Mouse (Mus musculus) hindbrain, embryonic 10.5 days (tissue): ENCODE results near the gene Med13l. TPM values are rescaled to one million over a fixed set of nuclear protein-coding genes. Genes with fewer than 3 reads are reported as not detected.

Experiments
- DNase-seq: peaks from one replicate; pipeline ENCODE4 v3.0.0-alpha.2; 2017; ENCODE audit warnings: low spot score
- H3K27ac ChIP-seq: fragments of 300-500 bp; sonication (generic); 2 replicates; pipeline ENCODE4 v1.5.1; 2016; ENCODE audit warnings: mild to moderate bottlenecking, moderate library complexity
- H3K27me3 ChIP-seq: fragments of 300-500 bp; sonication (generic); 2 replicates; pipeline ENCODE4 v1.6.1; 2016; ENCODE audit warnings: mild to moderate bottlenecking; ENCODE audit not compliant: poor library complexity, insufficient read depth, severe bottlenecking
- H3K36me3 ChIP-seq: fragments of 300-500 bp; sonication (generic); 2 replicates; pipeline ENCODE4 v1.6.1; 2016; ENCODE audit warnings: mild to moderate bottlenecking, moderate library complexity
- H3K4me1 ChIP-seq: fragments of 300-500 bp; sonication (generic); replicated peaks from 2 replicates; pipeline ENCODE4 v1.6.1; 2016; ENCODE audit warnings: mild to moderate bottlenecking
- H3K4me3 ChIP-seq: fragments of 300-500 bp; sonication (generic); 2 replicates; pipeline ENCODE4 v1.5.1; 2016; ENCODE audit warnings: mild to moderate bottlenecking, moderate library complexity
- H3K9me3 ChIP-seq: fragments of 300-500 bp; sonication (generic); 2 replicates; pipeline ENCODE4 v1.6.1; 2016; ENCODE audit warnings: mild to moderate bottlenecking, moderate library complexity
- WGBS: fragments of 180-500 bp; shearing (Covaris S2); methylation state at CpG from one replicate; pipeline ENCODE4 v1.1.7; 2016; 5-methylcytosine and 5-hydroxymethylcytosine counted together
- polyA plus RNA-seq: library from polyadenylated mRNA; unstranded; fragments of >200 nt; fragmentation: Nextera tagmentation; extraction: Ambion mirVana; gene quantifications from 2 replicates; pipeline ENCODE4 v1.2.1, GENCODE M21; 2016

Med13l gene
- polyA plus RNA-seq, 1 experiment from 2014 or later = 11.0 TPM

DNA sequence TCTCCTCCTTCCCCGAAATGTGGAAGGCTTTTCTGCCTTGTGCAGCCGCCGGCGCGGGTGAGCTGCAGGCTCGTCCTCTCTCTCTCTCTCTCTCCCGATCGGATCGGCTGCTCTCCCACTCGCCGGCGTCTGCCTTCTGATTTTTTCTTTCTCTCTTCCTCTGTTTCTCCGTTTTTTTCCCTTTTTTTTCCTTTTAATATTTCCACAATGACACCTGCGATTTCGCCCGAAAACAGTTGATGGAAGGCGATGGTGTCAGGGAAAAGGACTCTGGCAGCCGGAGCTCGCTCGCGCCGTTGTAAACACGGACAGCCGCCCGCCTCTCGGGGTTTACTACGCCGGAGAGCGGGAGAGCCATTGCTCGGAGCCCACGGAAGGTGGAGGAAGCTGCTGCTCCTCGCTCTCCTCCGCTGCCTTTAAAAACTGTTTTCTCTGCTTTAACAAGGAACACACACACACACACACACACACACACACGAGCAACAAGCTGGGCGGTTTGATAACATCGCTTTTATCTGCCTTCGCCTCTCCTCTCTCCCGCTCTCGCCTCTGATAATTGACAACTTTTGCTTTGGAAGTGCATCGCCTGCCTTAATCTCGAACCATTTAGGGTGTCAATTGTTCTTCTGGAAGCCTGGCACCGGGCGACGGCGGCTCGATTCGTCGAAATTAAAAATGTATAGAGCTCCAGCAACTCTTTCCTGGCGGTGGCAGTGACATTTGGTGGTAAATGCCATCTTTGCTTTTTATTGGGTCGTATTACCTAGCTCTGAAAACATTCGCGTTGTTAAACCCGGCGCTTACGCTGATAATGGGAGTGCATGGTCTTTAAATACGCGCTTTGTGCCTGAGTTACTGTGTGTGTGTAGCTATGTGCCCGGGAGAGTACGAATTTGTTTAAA lies 858 bp downstream of the Med13l start:
- Histone ChIP-seq H3K4me3 (peak overlapping the region; percentile 86), H3K4me1 (peaks cover 62% of the 10 kb centered on the region), H3K36me3 (no peaks in the 10 kb centered on the region), H3K27ac (peak overlapping the region; percentile 98), H3K9me3 (no peaks in the 10 kb centered on the region), H3K27me3 (peaks cover 7% of the 10 kb centered on the region; the same call in 1 of the 2 replicates)
- under 1% methylated on average over 59 of the region's 59 CpGs for WGBS
- DNase-seq = peak; percentile 60

DNA sequence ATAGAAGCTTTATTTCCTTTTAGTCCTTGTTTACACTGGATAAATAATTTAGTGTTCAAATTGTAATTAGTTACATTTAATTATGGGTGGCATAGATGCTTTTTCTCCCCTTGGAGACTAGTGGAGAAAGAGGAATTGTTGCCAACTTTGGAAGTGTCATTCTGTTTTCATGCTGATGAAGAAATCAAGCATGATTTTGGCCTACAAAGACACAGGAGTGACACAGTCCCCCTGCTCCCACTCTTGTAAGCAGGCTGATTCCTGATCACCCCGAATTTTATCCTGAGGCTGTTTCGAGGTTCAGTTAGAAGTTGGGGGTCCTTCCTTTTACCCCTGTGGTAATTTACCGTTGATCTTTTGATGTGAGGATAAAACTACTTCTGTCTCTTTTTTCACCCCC lies 1.7 kb downstream of the Med13l start:
- Histone ChIP-seq H3K9me3 (no peaks in the 10 kb centered on the region), H3K4me1 (peaks cover 67% of the 10 kb centered on the region), H3K36me3 (no peaks in the 10 kb centered on the region), H3K27me3 (peaks cover 7% of the 10 kb centered on the region; the same call in 1 of the 2 replicates), H3K27ac (no peak overlapping the region), H3K4me3 (peak overlapping the region; percentile 86)
- 46% methylated on average over 3 of the region's 3 CpGs for WGBS
- DNase-seq = no peak

DNA sequence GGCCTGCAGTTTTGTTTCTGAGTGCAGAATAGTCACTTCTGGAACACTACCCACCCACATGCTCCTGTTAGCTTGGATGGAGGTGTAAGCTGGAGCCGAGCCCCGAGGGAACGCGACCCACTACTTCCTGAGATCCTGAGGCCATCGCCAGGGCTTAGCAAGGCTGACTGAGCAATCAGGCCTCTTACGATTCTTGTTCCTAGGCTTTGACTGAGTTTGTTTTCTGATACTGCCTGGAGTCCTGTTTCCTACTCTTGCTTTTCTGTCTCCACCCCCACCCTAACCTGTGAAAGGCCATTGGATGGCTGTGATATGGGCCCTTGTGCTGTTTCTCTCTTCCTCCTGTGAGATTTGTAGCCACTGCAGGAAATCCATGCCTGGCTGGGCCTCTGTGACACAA lies 3.1 kb downstream of the Med13l start:
- Histone ChIP-seq H3K4me3 (no peak overlapping the region), H3K4me1 (peaks cover 80% of the 10 kb centered on the region), H3K9me3 (no peaks in the 10 kb centered on the region), H3K27ac (no peak overlapping the region), H3K36me3 (no peaks in the 10 kb centered on the region), H3K27me3 (peaks cover 2% of the 10 kb centered on the region; the same call in 1 of the 2 replicates)
- no peak for DNase-seq
- 29% methylated on average over 6 of the region's 6 CpGs for WGBS

DNA sequence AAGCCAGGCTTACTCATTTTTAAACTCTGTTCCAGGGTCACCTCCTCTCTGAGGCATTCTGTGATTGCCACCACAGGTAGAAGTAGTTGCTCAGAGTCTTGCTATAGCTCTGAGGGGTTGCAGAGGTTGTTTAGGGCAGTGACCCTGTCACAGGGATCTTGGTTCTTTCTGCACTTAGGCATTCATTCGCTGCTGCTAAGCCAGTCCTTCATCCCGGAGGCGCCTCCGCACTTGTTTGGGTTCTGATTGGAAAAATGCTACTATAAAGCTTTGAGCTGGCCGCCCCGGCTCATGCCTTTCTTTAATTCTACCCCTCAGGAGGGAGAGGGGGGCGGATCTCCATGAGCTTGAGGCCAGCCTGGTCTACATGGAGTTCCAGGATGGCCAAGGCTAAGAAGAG lies 6.9 kb downstream of the Med13l start:
- no peak for DNase-seq
- Histone ChIP-seq H3K36me3 (no peaks in the 10 kb centered on the region), H3K4me3 (no peak overlapping the region), H3K27ac (no peak overlapping the region; the same call in 1 of the 2 replicates), H3K4me1 (peaks cover 96% of the 10 kb centered on the region), H3K27me3 (no peaks in the 10 kb centered on the region), H3K9me3 (no peaks in the 10 kb centered on the region)
- WGBS = 18% methylated on average over 7 of the region's 7 CpGs

DNA sequence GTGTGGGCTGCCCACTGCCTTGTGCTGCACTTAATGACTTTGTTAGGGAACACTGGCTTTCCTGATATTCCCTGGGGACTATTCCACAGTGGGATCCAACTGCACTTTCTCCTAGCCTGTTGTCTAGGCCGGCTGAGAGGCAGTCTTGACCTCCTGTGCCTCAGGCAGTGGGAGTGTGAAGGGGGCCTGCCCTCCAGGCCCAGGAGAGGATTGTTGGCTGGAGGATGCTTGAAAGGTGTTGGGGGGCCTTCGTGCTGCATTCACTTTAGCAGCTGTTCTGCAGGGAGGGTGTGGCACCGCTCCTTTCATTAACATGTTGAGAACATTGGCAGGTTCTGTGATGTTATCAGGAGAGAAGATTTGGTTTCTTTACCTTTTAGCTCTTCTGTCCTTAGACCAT lies 8.5 kb downstream of the Med13l start:
- no peak for DNase-seq
- peak overlapping the region; percentile 56 for H3K27ac ChIP-seq
- 35% methylated on average over 3 of the region's 3 CpGs for WGBS
- no peaks in the 10 kb centered on the region for H3K9me3 ChIP-seq
- H3K4me1 ChIP-seq = peaks cover 91% of the 10 kb centered on the region
- no peaks in the 10 kb centered on the region for H3K36me3 ChIP-seq
- H3K27me3 ChIP-seq = no peaks in the 10 kb centered on the region
- H3K4me3 ChIP-seq = no peak overlapping the region

DNA sequence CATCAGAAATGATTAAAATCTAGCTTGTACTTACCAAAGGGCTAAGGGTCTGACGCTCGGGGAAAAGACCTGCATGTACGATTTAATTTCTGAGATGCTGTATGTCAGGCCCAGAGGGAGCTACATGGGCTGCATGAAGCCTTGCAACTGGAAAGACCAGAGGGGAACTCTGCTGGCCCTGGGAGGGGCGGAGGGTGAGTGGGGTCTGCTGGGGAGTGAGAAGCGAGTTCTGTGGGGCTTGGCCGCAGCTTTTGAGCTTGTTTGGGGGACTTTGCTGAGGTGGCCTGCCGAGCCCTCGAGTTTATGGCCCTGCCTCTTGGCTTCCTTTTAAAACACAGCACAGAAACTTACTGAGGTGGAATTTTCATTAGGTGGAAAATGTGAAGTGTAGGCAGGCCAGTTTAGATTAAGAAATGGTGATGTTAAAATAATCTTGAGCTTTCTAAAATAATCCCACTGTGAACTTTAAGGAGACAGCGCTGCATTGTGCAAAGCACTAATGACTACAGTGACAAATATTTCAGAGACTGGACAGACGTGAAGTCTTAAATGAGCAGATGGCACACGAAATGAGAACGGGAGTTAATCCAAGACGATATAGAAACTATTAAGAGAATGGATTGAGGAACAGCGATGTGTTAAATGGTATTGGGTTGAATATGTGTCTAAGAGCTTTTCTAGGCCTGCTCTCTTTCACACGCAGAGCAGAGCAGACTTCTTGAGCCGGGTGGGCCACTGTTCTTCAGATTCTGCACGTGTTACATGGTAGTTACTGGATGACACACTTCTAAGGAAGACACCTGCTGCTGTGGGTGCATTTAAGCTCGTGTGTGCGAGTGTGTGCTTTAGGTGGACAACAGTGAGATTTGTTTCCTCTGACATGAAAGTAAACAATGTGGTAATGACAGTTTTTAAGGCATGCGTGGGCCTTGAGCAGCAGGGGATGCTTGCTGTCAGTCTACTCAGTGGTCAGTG lies 9.4 kb downstream of the Med13l start:
- H3K9me3 ChIP-seq = no peaks in the 10 kb centered on the region
- no peak for DNase-seq
- no peak overlapping the region for H3K27ac ChIP-seq
- H3K4me1 ChIP-seq = peaks cover 92% of the 10 kb centered on the region
- H3K4me3 ChIP-seq = no peak overlapping the region
- no peaks in the 10 kb centered on the region for H3K36me3 ChIP-seq
- no peaks in the 10 kb centered on the region for H3K27me3 ChIP-seq
- WGBS = 65% methylated on average over 20 of the region's 20 CpGs

DNA sequence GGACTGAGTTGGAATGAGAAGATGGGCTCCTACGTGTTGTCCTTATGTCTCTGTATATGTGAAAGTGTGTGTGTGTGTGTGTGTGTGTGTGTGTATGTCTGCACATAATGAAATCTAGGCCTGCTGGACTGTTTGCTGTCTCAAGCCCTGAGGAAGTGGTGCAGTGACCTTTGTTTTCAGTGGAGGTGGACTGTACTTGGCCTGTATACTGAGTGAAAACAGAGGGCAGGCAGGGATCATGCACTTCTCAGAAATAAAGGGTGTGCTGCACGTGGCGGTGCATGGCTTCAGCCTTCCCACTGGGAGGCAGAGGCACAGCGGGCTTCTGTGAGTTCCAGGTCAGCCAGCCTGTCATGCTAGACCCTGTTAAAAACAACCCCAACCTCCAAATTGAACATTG lies 11.0 kb downstream of the Med13l start:
- Histone ChIP-seq H3K27me3 (no peaks in the 10 kb centered on the region), H3K4me3 (no peak overlapping the region), H3K27ac (no peak overlapping the region), H3K9me3 (no peaks in the 10 kb centered on the region), H3K36me3 (no peaks in the 10 kb centered on the region), H3K4me1 (peaks cover 92% of the 10 kb centered on the region)
- 44% methylated on average over 4 of the region's 4 CpGs for WGBS
- no peak for DNase-seq

DNA sequence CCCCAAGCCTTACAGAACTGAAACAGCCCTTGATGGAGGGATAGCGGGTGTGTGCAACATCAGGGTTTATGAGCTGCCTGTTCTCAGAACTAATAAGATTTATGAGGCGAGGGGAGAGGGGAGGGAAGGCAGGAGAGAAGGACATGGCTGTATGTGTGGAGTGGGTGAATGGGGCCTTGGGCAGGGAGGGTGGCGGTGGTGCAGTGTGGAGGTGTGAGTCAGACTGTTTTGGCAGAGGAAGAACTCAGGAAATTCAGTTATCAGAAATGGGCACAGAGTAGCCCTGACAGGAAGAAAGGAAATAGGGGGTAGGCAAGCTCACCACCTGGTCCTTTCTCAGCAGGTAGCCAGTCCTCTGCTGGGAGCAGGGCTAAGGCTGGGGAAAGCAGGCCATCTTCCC lies 13.8 kb downstream of the Med13l start:
- H3K27me3 ChIP-seq = no peaks in the 10 kb centered on the region
- no peak overlapping the region for H3K4me3 ChIP-seq
- WGBS = 73% methylated on average over 3 of the region's 3 CpGs
- H3K4me1 ChIP-seq = peaks cover 74% of the 10 kb centered on the region
- H3K9me3 ChIP-seq = no peaks in the 10 kb centered on the region
- no peak for DNase-seq
- no peaks in the 10 kb centered on the region for H3K36me3 ChIP-seq
- H3K27ac ChIP-seq = no peak overlapping the region

DNA sequence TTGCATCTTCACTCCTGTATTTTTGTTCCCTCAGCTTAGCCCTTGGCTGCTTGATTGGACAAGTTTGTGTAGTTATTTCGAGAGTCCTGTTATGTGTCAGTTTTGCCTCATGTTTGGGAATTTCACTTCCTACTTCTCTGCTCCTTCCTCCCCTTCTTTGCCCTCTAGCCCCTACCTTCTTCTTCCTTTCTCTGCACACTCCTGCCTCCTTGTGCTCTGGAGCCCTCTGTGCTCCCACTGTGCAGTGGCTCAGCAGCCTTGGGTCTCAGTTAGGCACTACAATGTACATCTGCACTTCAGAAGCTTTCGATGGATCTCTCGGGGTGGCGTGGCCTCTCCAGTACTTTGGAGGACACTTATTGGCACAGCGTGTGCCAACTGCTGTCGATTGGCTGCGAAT lies 14.5 kb downstream of the Med13l start:
- H3K27me3 ChIP-seq = no peaks in the 10 kb centered on the region
- peaks cover 71% of the 10 kb centered on the region for H3K4me1 ChIP-seq
- H3K27ac ChIP-seq = no peak overlapping the region
- DNase-seq = no peak
- no peak overlapping the region for H3K4me3 ChIP-seq
- 68% methylated on average over 7 of the region's 7 CpGs for WGBS
- no peaks in the 10 kb centered on the region for H3K36me3 ChIP-seq
- H3K9me3 ChIP-seq = no peaks in the 10 kb centered on the region

DNA sequence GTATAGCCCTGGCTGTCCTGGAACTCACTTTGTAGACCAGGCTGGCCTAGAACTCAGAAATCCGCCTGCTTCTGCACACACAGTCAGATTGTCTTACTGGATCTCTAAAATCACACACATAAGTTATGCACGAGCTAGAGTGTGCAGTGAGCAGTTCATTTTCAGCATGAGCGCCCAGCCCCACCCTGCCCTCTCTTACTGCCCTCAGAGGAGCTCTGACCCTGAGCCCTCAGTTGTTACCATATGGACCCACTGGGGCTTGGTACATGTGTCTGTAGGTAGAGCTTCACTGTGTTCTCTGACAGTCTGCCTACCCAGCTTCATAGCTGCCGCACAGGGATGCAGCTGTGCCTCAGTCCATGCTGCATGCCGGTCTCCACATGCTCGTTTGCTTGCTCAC lies 15.4 kb downstream of the Med13l start:
- 55% methylated on average over 6 of the region's 6 CpGs for WGBS
- DNase-seq = no peak
- no peaks in the 10 kb centered on the region for H3K36me3 ChIP-seq
- H3K9me3 ChIP-seq = no peaks in the 10 kb centered on the region
- peaks cover 62% of the 10 kb centered on the region for H3K4me1 ChIP-seq
- H3K4me3 ChIP-seq = no peak overlapping the region
- H3K27me3 ChIP-seq = no peaks in the 10 kb centered on the region
- no peak overlapping the region for H3K27ac ChIP-seq

DNA sequence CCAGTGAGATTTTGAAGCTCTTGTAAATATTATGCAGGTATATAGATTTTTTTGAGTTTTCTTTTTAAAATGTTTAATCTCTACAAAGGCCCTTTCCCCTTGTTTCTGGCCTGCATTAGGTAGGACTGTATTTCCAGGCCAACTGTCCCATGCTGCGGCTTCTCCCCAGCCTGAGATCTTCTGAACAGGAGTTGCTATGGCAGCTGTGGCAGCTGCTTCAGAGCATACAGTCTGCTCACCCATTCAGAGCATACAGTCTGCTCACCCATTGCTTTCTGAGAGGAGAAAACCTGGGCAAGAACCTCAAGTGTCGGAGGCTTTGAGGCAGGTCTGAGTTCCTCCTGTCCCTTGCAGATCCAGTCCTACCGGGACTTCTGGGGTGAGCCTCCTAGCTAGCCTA lies 16.3 kb downstream of the Med13l start:
- DNase-seq = no peak
- Histone ChIP-seq H3K36me3 (no peaks in the 10 kb centered on the region), H3K27ac (no peak overlapping the region), H3K4me1 (peaks cover 54% of the 10 kb centered on the region), H3K27me3 (no peaks in the 10 kb centered on the region), H3K9me3 (no peaks in the 10 kb centered on the region), H3K4me3 (no peak overlapping the region)
- 80% methylated on average over 3 of the region's 3 CpGs for WGBS

DNA sequence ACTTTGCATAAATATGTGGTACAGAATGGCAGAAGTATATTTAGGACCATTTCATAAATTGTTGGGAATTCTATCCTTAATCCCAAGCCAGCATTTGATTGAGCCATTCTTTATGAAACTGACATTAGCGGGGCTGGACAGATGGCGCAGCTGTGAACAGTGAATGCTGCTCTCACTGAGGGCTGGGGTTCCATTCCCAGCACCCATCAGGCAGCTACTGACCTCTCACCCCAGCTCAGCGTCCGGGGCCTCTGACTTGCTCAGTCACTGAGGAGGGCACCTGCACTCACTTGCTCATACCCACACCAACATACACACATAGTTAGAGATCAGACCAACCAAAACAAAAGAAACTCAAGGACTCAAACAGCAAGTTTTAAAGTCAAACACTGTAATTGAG lies 24.9 kb downstream of the Med13l start:
- H3K36me3 ChIP-seq = no peaks in the 10 kb centered on the region
- H3K4me3 ChIP-seq = no peak overlapping the region
- 0 out of 2 replicates have a peak overlapping the region, but pooled peaks have one; percentile 37 for H3K27ac ChIP-seq
- H3K27me3 ChIP-seq = no peaks in the 10 kb centered on the region
- WGBS = 49% methylated on average over 4 of the region's 4 CpGs
- no peaks in the 10 kb centered on the region for H3K9me3 ChIP-seq
- peaks cover 70% of the 10 kb centered on the region for H3K4me1 ChIP-seq
- no peak for DNase-seq

DNA sequence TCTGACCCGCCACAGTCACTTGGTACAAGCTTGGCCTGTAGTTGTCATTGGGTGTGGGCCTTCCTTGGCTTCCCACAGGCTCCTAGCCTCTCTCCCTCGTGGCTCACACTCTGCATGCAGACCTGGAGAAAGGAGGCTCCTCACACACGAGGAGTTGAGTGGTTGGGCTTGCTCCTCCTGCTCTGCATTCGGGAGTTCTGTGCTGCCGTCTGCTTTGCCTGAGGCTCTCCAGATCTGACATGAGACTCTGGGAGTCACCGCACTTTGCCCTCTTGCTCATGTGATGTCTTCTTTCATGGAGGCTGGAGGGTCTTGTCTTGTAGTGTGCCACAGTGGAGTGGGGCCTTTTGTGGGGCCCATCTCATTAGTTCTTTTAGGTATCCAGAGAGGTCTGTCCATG lies 26.1 kb downstream of the Med13l start:
- H3K4me1 ChIP-seq = peaks cover 82% of the 10 kb centered on the region
- no peaks in the 10 kb centered on the region for H3K9me3 ChIP-seq
- DNase-seq = no peak
- no peaks in the 10 kb centered on the region for H3K27me3 ChIP-seq
- peak overlapping the region; percentile 13; the same call in 1 of the 2 replicates for H3K27ac ChIP-seq
- 46% methylated on average over 6 of the region's 6 CpGs for WGBS
- no peak overlapping the region for H3K4me3 ChIP-seq
- no peaks in the 10 kb centered on the region for H3K36me3 ChIP-seq
